Mouse (Mus musculus) heart, embryonic 14.5 days (tissue): Measurements from ENCODE around the gene Pex26. TPM values are rescaled to one million over a fixed set of nuclear protein-coding genes. Genes with fewer than 3 reads are reported as not detected.

Experiments
- ATAC-seq: fragments of 200-750 bp; cut with Nextera tagmentation; 2 replicates; pipeline ENCODE4 v1.8.0; 2017; ENCODE audit warnings: low read depth, moderate TSS enrichment; ENCODE audit not compliant: insufficient number of reproducible peaks, insufficient read depth, low FRiP score
- H3K27ac ChIP-seq, 2 experiments: fragments of 200-500 bp in 1 of 2; fragments of 300-500 bp in 1 of 2; sonication (generic) in 1 of 2; replicated peaks in 1 of 2; 2 replicates each; pipeline ENCODE4 v1.5.1; 2012 to 2014; ENCODE audit warnings: low read depth in 2 of 2, low read length in 2 of 2, control low read depth in 1 of 2, mild to moderate bottlenecking in 1 of 2, mixed read lengths in 1 of 2; ENCODE audit not compliant: control insufficient read depth in 1 of 2, insufficient read depth in 1 of 2
- H3K27me3 ChIP-seq: fragments of 300-500 bp; sonication (generic); 2 replicates; pipeline ENCODE4 v1.6.1; 2014; ENCODE audit warnings: mild to moderate bottlenecking, low read length, control low read depth; ENCODE audit not compliant: control insufficient read depth, insufficient read depth
- H3K36me3 ChIP-seq: fragments of 300-500 bp; sonication (generic); 2 replicates; pipeline ENCODE4 v1.6.1; 2014; ENCODE audit warnings: mild to moderate bottlenecking, control low read depth, low read length, mixed read lengths; ENCODE audit not compliant: control insufficient read depth, insufficient read depth
- H3K4me1 ChIP-seq, 2 experiments: fragments of 200-500 bp in 1 of 2; fragments of 300-500 bp in 1 of 2; sonication (generic) in 1 of 2; 2 replicates each; pipeline ENCODE4 v1.6.1; 2012 to 2014; ENCODE audit warnings: low read length in 2 of 2, control low read depth in 1 of 2, mixed read lengths in 1 of 2; ENCODE audit not compliant: control insufficient read depth in 2 of 2, insufficient read depth in 2 of 2
- H3K4me2 ChIP-seq: fragments of 300-500 bp; sonication (generic); 2 replicates; pipeline ENCODE4 v1.6.1; 2014; ENCODE audit warnings: mild to moderate bottlenecking, low read length
- H3K4me3 ChIP-seq, 2 experiments: fragments of 200-500 bp in 1 of 2; fragments of 300-500 bp in 1 of 2; sonication (generic) in 1 of 2; 2 replicates each; pipeline ENCODE4 v1.5.1; 2012 to 2014; ENCODE audit warnings: low read length in 2 of 2, mild to moderate bottlenecking in 2 of 2, control low read depth in 1 of 2, low read depth in 1 of 2, moderate library complexity in 1 of 2; ENCODE audit not compliant: control insufficient read depth in 1 of 2, insufficient read depth in 1 of 2
- H3K9ac ChIP-seq: fragments of 300-500 bp; sonication (generic); 2 replicates; pipeline ENCODE4 v1.6.1; 2014; ENCODE audit warnings: mild to moderate bottlenecking, low read length
- H3K9me3 ChIP-seq: fragments of 300-500 bp; sonication (generic); 2 replicates; pipeline ENCODE4 v1.6.1; 2016; ENCODE audit warnings: low read length, control low read depth; ENCODE audit not compliant: control insufficient read depth
- WGBS: fragments of 180-500 bp; shearing (Covaris S2); extraction: QIAGEN DNeasy Blood & Tissue Kit; methylation state at CpG from one replicate; pipeline ENCODE4 v1.1.7; 2014; 5-methylcytosine and 5-hydroxymethylcytosine counted together
- polyA plus RNA-seq: library from polyadenylated mRNA; unstranded; fragments of >200 nt; fragmentation: Nextera tagmentation; extraction: Ambion mirVana; gene quantifications from 2 replicates; pipeline ENCODE4 v1.2.1, GENCODE M21; 2014

The Pex26 gene
- polyA plus RNA-seq, 1 experiment from 2014 or later, result 5.9 TPM

DNA sequence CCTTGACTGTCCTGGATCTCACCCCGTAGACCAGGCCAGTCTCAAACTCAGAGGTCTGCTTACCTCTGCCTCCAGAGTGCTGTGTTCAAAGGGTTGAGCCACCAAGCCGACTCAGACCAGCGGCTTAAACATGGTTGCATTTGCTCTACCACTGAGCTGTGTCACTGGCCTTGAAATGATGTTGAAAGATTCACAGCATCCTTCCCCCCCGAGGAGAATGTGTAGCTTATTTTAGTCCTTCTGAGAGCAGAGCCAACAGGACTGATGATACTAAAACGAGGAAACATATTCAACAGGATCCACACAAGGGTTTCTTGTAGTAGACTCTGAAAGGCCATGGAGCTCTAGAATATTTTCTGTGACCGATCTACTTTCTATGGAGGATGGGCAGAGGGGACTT lies 32.4 kb downstream of the Pex26 start:
- ATAC-seq, result no peak

DNA sequence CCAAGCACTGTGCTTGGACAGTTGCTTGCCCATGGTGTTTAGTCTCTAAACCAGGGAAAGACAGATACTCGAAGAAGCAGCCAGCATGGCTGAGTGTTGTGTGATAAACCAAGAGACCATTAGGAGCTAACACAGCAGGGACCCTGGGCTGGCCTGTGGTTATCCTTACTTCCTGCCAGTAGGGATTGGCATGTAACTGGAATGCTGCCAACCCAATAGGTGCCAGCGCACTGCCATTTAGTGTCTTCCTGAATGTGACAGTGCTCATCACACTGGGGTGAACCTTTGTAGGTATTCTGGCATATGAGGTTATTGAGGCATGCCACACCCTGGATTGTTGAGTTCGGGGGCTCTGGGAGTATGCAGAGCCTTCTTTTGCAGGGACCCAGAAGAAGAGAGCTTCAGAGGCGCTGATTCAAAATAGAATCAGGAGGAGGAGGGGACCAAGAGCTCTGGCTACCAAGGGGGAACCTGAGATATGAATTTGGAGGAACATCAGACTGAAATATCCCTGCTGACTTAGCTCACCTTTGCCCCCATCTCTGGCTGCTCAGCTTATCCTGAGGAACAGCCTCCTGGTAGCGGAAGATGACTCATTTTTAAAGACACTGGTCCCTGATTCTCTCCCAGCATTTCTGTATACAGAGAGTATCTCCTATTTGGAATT lies 33.3 kb downstream of the Pex26 start:
- Histone ChIP-seq H3K9ac (no peak overlapping the region), H3K4me3 (no peak overlapping the region), H3K9me3 (no peaks in the 10 kb centered on the region), H3K4me2 (no peak overlapping the region), H3K4me1 (peaks cover 4 to 5% of the 10 kb centered on the region in 2 experiments; a peak in 3 of 4 replicates), H3K36me3 (no peaks in the 10 kb centered on the region), H3K27ac (no peak overlapping the region), H3K27me3 (peaks cover 7% of the 10 kb centered on the region)
- 68% methylated on average over 5 of the region's 5 CpGs for WGBS
- no peak for ATAC-seq

More for the DNA sequence above, 32.4 kb downstream of the Pex26 start:
- H3K9me3 ChIP-seq, result no peaks in the 10 kb centered on the region
- peaks cover 9 to 13% of the 10 kb centered on the region in 2 experiments; a peak in 3 of 4 replicates for H3K4me1 ChIP-seq
- no peak overlapping the region for H3K9ac ChIP-seq
- H3K36me3 ChIP-seq, result no peaks in the 10 kb centered on the region
- 70% methylated on average over 6 of the region's 6 CpGs for WGBS
- H3K27me3 ChIP-seq, result peaks cover 14% of the 10 kb centered on the region
- no peak overlapping the region for H3K4me2 ChIP-seq
- no peak overlapping the region for H3K27ac ChIP-seq
- no peak overlapping the region for H3K4me3 ChIP-seq

DNA sequence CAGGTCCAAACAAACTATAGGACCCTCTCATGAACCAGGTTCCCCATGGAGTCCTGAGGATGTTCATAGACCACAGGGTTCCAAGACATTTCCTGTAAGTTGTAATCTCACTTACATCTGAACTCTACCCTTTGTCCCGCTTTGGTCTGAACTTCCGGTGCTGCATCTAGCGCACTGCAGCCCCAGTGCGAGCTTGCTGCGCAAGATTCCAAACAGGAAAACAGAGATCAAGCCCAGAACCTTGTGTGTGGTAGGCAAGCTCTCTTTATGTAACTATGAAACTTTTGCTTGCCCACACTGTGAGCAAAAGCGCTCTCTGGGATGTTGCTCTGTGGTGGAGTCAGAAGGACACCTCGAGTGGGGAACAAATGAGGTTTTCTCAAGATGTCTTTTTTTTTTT lies 34.5 kb downstream of the Pex26 start:
- H3K9ac ChIP-seq, result no peak overlapping the region
- 85% methylated on average over 7 of the region's 7 CpGs for WGBS
- H3K4me1 ChIP-seq, result peaks cover 3 to 4% of the 10 kb centered on the region in 2 experiments; a peak in 1 of 4 replicates
- H3K4me2 ChIP-seq, result no peak overlapping the region
- no peaks in the 10 kb centered on the region for H3K36me3 ChIP-seq
- ATAC-seq, result no peak
- no peaks in the 10 kb centered on the region for H3K9me3 ChIP-seq
- no peaks in the 10 kb centered on the region for H3K27me3 ChIP-seq
- H3K27ac ChIP-seq, result no peak overlapping the region
- no peak overlapping the region for H3K4me3 ChIP-seq

DNA sequence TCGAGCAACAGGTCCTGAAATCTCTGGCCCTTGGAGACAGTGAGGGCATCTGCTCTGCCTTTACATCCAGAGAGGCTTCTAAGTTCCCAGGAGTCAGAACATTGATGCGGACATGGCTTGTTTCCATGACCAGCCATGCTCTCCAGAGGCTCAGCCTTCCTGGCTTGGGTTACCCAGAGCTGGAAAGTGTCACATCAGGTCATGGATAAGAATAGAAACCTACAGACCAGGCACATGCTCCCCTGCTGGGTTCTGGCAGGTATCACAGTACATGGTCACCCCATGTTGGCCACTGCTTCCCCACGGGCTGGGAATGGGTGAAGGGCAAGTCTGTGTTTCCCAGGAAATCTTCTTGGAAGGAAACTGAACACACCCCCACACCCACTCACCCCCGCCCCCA lies 35.9 kb downstream of the Pex26 start:
- Histone ChIP-seq H3K4me2 (no peak overlapping the region), H3K36me3 (no peaks in the 10 kb centered on the region), H3K9me3 (no peaks in the 10 kb centered on the region), H3K4me3 (no peak overlapping the region), H3K27me3 (no peaks in the 10 kb centered on the region), H3K27ac (no peak overlapping the region), H3K9ac (no peak overlapping the region), H3K4me1 (peaks cover 3 to 6% of the 10 kb centered on the region in 2 experiments; a peak in 1 of 4 replicates)
- no peak for ATAC-seq
- WGBS, result 55% methylated on average over 4 of the region's 4 CpGs

DNA sequence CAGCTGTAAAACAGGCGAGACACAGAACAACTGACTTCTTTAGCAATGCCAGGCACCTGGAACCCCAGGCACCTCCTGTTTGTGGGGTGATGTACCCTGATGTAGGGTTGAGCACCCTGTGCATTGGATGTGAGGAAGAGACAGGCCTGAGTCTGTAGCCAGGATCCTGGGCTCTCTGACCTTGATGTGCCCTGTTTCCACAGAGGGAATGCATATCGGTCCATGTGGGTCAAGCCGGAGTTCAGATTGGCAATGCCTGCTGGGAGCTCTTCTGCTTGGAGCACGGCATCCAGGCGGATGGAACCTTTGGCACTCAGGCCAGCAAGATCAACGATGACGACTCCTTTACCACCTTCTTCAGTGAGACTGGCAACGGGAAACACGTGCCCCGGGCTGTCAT lies 36.7 kb downstream of the Pex26 start:
- Histone ChIP-seq H3K9me3 (no peaks in the 10 kb centered on the region), H3K27me3 (no peaks in the 10 kb centered on the region), H3K4me2 (no peak overlapping the region), H3K4me1 (peaks cover 3 to 4% of the 10 kb centered on the region in 2 experiments; a peak in 1 of 4 replicates), H3K36me3 (no peaks in the 10 kb centered on the region), H3K9ac (no peak overlapping the region), H3K27ac (no peak overlapping the region), H3K4me3 (no peak overlapping the region)
- 84% methylated on average over 10 of the region's 10 CpGs for WGBS
- ATAC-seq, result no peak

DNA sequence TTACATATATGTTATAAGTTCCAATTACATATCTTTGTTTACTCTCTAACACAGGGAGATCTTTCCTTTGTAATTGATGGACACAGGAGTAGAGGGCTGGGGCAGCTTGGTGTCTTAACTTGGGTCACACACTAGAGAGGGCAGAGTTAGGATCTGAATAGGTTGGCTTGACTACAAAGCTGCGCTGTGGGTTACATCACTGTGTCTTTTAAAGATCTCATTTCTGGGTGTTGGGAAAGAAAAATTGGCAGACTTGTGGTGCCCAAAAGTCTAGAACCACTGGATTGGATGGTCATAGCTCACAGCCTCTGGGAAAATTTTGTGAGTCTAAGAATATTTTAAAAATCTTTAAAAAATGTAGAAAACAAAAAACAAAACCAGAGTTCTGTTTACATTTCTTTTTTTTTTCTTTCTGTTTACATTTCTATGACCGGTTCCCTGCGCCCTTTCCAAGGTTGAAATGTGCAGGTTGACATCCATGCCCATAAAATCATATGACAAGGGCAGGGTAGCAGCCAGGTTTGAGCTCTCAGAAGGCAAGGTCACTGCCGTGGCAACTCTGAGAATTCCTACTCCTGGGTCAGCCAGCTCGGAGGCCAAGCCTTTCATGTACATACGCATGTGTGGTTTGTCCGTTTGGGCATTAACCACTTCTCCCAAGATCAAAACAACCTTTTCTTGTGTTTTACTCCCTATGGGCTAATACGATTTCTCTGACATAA lies 38.6 kb downstream of the Pex26 start:
- no peaks in the 10 kb centered on the region for H3K9me3 ChIP-seq
- H3K27ac ChIP-seq, result no peak overlapping the region
- WGBS, result 86% methylated on average over 8 of the region's 8 CpGs
- H3K36me3 ChIP-seq, result no peaks in the 10 kb centered on the region
- H3K27me3 ChIP-seq, result no peaks in the 10 kb centered on the region
- peaks cover 3 to 4% of the 10 kb centered on the region in 2 experiments; a peak in 1 of 4 replicates for H3K4me1 ChIP-seq
- no peak overlapping the region for H3K4me3 ChIP-seq
- no peak overlapping the region for H3K9ac ChIP-seq
- no peak for ATAC-seq
- no peak overlapping the region for H3K4me2 ChIP-seq

DNA sequence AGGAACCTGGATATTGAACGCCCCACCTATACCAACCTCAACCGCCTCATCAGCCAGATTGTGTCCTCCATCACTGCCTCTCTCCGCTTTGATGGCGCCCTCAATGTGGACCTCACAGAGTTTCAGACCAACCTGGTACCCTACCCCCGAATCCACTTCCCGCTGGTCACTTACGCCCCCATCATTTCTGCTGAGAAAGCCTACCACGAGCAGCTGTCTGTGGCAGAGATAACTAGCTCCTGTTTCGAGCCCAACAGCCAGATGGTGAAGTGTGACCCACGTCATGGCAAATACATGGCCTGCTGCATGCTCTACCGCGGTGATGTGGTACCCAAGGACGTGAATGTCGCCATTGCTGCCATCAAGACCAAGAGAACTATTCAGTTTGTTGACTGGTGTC lies 39.5 kb downstream of the Pex26 start:
- Histone ChIP-seq H3K4me1 (peaks cover 3 to 4% of the 10 kb centered on the region in 2 experiments; a peak in 1 of 4 replicates), H3K36me3 (no peaks in the 10 kb centered on the region), H3K9ac (no peak overlapping the region), H3K4me2 (no peak overlapping the region), H3K27me3 (no peaks in the 10 kb centered on the region), H3K9me3 (no peaks in the 10 kb centered on the region), H3K4me3 (no peak overlapping the region), H3K27ac (no peak overlapping the region)
- ATAC-seq, result no peak
- WGBS, result 92% methylated on average over 14 of the region's 14 CpGs
